Mouse (Mus musculus) MEL (cell line): ENCODE results near the gene Gli1.

Experiments used
- ETS1 ChIP-seq: IDR thresholded peaks from 2 replicates; pipeline ENCODE4 v1.6.1; 2012; ENCODE audit warnings: low read depth, mild to moderate bottlenecking, inconsistent platforms, low read length, improper control_type of control experiment, moderate library complexity
- KAT2A ChIP-seq: conservative IDR thresholded peaks from 2 replicates; pipeline ENCODE4 v1.6.1; 2012; ENCODE audit warnings: low read depth, low read length, improper control_type of control experiment, inconsistent platforms
- USF2 ChIP-seq, 2 experiments: IDR thresholded peaks; 2 replicates each; pipeline ENCODE4 v1.6.1; 2011 to 2012; ENCODE audit warnings: improper control_type of control experiment in 2 of 2, low read length in 2 of 2, borderline replicate concordance in 1 of 2, inconsistent platforms in 1 of 2, low read depth in 1 of 2, mild to moderate bottlenecking in 1 of 2; ENCODE audit not compliant: insufficient read depth in 1 of 2

- TF ChIP-seq USF2 (IDR thresholded peaks at IDR 0.05; ENCODE audit: borderline replicate concordance in 1 of 2, insufficient read depth in 1 of 2, low read depth in 1 of 2, low read length in 2 of 2), result no peak
- no peak for TF ChIP-seq KAT2A
- no peak for TF ChIP-seq ETS1
Measured at GRCm38 (mm10) chr10:127352187-127352586, 10.4 kb upstream of the Gli1 start.
